Mouse (Mus musculus): Measurements from ENCODE around the gene H2al1f.
"Not testable (repeated sequence)": the region's sequence is repeated elsewhere in the genome, so short reads cannot be mapped to it uniquely, and the experiment has no call there.

H2al1f gene

GRCm38 (mm10) chrX:11314858-11315257 lies at the start of gene H2al1f:
H2al1f (plus strand) TSS chrX:11315158.
- DNase-seq, result not testable (repeated sequence)

GRCm38 (mm10) chrX:11267791-11268190 lies 47.2 kb upstream of the H2al1f start:
- peak; percentile 40 for DNase-seq

- DNase-seq, result no peak
Observed at GRCm38 (mm10) chrX:11269074-11269473, 45.9 kb upstream of the H2al1f start.

GRCm38 (mm10) chrX:11273190-11273589 lies 41.8 kb upstream of the H2al1f start:
- no peak for DNase-seq

DNA sequence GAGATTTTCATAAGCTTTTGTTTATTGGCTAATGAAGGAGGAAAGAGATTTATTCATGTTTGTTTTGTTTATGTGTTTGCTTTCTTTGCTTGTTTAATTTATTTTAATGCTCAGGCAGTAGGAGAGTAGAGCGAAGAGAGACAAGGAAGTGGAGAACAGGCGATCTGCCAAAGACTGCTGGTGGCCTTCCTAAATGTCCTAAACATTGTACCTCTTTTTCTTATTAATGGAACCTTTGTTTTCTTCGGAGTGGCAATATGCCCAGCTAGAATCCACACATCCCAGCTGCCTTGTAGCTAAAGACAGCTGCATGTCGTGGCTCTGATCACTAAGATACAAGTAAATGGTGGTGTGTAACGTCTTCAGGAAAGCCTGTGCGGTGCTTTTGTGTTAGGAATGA lies 37.9 kb upstream of the H2al1f start:
- DNase-seq, result no peak

- no peak for DNase-seq
Observed at GRCm38 (mm10) chrX:11280741-11281140, 34.2 kb upstream of the H2al1f start.

DNA sequence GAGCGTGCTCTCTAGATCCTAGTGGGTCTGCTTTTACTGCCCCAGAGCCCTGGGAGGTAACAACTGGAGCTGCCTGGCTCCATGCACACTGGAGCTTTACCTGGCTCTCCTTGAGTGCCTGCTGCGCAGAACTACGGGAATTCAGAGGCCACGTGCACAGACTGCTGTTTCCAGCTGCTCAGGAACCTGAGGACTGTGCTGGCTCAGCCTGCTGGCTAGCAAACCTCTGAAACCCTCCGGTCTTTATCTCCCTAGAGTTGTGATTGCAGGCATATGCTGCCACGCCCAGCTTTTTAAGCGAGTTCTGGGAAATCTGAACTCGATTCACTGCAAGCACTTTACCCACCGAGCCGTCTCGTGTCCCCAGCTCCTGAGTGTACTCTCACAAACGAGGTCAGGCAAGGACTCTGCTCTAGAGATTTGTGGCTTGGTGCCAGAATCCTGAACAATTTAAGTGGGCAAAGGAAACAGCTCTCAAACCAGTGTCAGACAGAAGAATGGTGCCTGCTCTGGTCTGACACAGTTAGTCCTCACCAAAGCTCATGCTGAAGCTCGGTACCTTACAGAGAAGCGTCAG lies 26.6 kb upstream of the H2al1f start:
- DNase-seq, result peak; percentile 57

DNA sequence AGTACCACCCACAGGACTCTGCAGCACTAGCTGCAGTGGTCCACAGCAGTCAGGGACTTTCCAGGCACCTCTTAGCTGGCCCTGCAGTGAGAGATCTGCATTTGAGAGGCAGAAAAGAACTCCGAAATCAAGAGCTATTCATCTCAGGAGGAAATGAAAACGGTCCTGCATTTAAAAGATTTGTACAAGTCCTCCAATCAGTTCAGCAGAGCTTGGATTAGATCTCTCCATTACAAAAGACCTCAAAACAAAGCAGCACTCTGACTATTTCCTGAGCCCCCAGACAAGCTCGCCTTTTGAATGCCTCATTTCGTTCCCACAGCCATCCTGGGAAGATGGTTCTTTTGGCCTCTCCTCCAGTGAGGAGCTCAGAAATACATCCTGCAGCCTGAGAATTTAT lies 25.7 kb upstream of the H2al1f start:
- no peak for DNase-seq

DNA sequence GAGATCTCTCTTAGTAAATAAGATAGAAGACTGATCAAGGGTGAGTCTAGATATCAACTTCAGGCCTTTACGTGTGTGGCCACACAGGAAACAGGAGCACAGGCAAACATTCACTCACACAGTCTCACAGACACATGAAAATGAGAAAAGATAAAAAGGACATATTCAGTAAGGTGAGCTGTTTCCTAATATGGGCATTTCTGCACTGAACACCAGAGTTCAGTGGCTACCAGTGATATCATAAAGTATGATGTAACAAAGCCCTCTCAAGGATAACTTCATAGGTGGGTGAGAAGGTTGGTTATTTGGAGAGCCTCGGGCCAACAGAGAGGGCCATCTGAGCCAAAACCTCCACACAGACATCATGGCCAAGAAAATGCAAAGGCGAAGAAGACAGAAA lies 16.0 kb upstream of the H2al1f start, which contains the start of gene H2al1a:
TSS of gene H2al1a (plus strand) at position 301 of the 400 bp plus-strand sequence.
- not testable (repeated sequence) for DNase-seq

GRCm38 (mm10) chrX:11302132-11302531 lies 12.8 kb upstream of the H2al1f start, which contains the start of gene H2al1b:
H2al1b (plus strand) TSS chrX:11302432.
- not testable (repeated sequence) for DNase-seq

- not testable (repeated sequence) for DNase-seq
Observed at GRCm38 (mm10) chrX:11305355-11305754, 9.6 kb upstream of the H2al1f start, which contains the start of gene H2al1c. H2al1c (plus strand) TSS chrX:11305655.

- not testable (repeated sequence) for DNase-seq
Observed at GRCm38 (mm10) chrX:11308524-11308923, 6.4 kb upstream of the H2al1f start, which contains the start of gene H2al1d. H2al1d (plus strand) TSS chrX:11308824.

- not testable (repeated sequence) for DNase-seq
Observed at GRCm38 (mm10) chrX:11311634-11312033, 3.3 kb upstream of the H2al1f start, which contains the start of gene H2al1e. H2al1e (plus strand) TSS chrX:11311934.

GRCm38 (mm10) chrX:11317956-11318355 lies 3.0 kb downstream of the H2al1f start, which contains the start of gene H2al1g:
H2al1g (plus strand) TSS chrX:11318256.
- DNase-seq, result not testable (repeated sequence)

GRCm38 (mm10) chrX:11321192-11321591 lies 6.2 kb downstream of the H2al1f start, which contains the start of gene H2al1h:
H2al1h (plus strand) TSS chrX:11321492.
- not testable (repeated sequence) for DNase-seq

DNA sequence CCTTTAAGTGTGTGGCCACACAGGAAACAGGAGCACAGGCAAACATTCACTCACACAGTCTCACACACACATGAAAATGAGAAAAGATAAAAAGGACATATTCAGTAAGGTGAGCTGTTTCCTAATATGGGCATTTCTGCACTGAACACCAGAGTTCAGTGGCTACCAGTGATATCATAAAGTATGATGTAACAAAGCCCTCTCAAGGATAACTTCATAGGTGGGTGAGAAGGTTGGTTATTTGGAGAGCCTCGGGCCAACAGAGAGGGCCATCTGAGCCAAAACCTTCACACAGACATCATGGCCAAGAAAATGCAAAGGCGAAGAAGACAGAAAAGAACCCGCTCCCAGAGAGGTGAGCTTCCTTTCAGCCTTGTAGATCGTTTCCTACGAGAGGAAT lies 9.4 kb downstream of the H2al1f start, which contains the start of gene H2al1i:
TSS of gene H2al1i (plus strand) at position 301 of the 400 bp plus-strand sequence.
- DNase-seq, result not testable (repeated sequence)

DNA sequence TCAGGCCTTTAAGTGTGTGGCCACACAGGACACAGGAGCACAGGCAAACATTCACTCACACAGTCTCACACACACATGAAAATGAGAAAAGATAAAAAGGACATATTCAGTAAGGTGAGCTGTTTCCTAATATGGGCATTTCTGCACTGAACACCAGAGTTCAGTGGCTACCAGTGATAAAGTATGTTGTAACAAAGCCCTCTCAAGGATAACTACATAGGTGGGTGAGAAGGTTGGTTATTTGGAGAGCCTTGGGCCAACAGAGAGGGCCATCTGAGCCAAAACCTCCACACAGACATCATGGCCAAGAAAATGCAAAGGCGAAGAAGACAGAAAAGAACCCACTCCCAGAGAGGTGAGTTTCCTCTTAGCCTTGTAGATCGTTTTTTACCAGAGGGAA lies 12.6 kb downstream of the H2al1f start, which contains the start of gene H2al1j:
TSS of gene H2al1j (plus strand) at position 301 of the 400 bp plus-strand sequence.
- DNase-seq, result not testable (repeated sequence)

DNA sequence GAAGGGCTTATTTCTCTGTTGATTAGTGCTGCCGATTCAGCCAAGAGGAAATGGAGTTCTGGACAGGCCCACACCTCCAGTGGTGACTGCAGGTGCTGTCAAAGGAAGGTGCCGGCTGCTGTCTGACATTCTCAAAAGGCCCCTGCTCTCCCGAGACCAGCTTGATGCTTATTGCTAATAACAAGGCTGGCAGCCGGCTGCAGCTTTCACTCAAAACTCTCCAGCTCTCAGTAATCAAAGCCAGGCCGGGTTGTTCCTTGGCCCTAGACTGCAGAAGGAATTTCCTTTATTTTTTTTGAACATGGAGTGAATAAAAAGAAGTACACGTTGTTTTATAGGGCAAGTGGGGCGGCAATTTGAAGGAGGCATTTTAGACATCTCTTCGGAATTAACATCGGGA lies 30.8 kb downstream of the H2al1f start:
- peak; percentile 37 for DNase-seq

DNA sequence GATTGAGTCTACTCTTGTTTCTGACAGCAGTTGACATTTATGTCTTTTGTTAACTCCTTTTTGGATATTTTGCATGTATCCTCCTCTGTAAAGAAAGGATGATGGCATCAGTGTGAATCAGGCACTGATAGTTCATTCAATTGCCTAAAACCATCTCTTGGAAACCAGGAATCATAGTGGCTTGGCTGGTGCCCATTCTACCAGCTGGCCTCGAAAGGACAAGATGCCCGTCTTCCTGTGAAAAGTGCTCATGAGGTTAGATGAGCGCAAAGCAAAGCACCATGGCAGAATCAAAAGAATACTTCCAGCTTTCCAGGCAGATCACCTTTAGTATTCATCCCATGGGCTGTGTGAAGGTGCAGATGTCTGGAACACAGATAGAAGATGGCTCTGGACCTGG lies 31.8 kb downstream of the H2al1f start:
- no peak for DNase-seq

- no peak for DNase-seq
Observed at GRCm38 (mm10) chrX:11360823-11361222, 45.9 kb downstream of the H2al1f start.

DNA sequence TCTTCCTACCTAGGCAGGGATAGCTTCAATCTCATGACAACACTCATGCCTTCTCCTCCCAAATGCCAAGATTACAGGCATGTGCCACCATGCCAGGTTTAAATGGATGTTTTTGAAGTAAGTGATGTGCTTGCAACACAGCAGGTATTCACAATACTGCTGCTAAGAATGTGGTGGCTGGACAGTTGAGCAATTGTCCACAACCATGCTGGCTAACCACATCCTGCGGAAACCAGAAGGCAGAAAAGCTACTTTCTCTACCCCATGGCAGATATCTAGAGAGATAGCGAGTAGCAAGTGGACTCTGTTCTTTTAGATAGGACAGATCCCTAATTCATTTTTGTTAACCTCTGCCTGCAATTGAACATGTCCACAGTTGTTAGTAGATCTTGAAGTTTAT lies 46.3 kb downstream of the H2al1f start:
- no peak for DNase-seq

GRCm38 (mm10) chrX:11363890-11364289 lies 48.9 kb downstream of the H2al1f start:
- DNase-seq, result no peak
